Mouse (Mus musculus) embryonic fibroblast, embryonic 13.5 days (primary cell): Measurements from ENCODE around the gene Csf2rb. TPM values are rescaled to one million over a fixed set of nuclear protein-coding genes. Genes with fewer than 3 reads are reported as not detected.

ENCODE experiments used
- H3K27ac ChIP-seq: 2 replicates; pipeline ENCODE4 v1.5.1; 2012; ENCODE audit warnings: low read length, control low read depth, inconsistent platforms; ENCODE audit not compliant: insufficient read depth
- H3K4me1 ChIP-seq: 2 replicates; pipeline ENCODE4 v1.6.1; 2011; ENCODE audit warnings: low read length; ENCODE audit not compliant: control insufficient read depth, insufficient read depth
- H3K4me3 ChIP-seq: 2 replicates; pipeline ENCODE4 v1.5.1; 2011; ENCODE audit warnings: mild to moderate bottlenecking, control low read depth, low read length; ENCODE audit not compliant: insufficient read depth
- CTCF ChIP-seq: IDR thresholded peaks from 2 replicates; pipeline ENCODE4 v1.5.1; 2011; ENCODE audit warnings: mild to moderate bottlenecking, control low read depth, low read length, moderate library complexity, borderline replicate concordance; ENCODE audit not compliant: insufficient read depth
- POLR2A ChIP-seq: IDR thresholded peaks from 2 replicates; pipeline ENCODE4 v1.6.1; 2011; ENCODE audit warnings: low read depth, mild to moderate bottlenecking, control low read depth, low read length, moderate library complexity
- polyA plus RNA-seq: library from polyadenylated mRNA; stranded (reverse); fragments of >200 nt; gene quantifications from 2 replicates; pipeline ENCODE4 v1.2.4, GENCODE M21; 2011; ENCODE audit warnings: low read depth; ENCODE audit not compliant: missing spikeins, insufficient read length

The Csf2rb gene
- polyA plus RNA-seq, 1 experiment: 1.2 TPM

- Histone ChIP-seq H3K27ac (no peak overlapping the region), H3K4me3 (no peak overlapping the region), H3K4me1 (no peaks in the 10 kb centered on the region)
- TF ChIP-seq POLR2A: no peak
- no peak for TF ChIP-seq CTCF
Observed at GRCm38 (mm10) chr15:78343683-78344082, 18.1 kb downstream of the Csf2rb start.

GRCm38 (mm10) chr15:78344567-78344966 is 19.0 kb downstream of the Csf2rb start:
- Histone ChIP-seq H3K27ac (no peak overlapping the region), H3K4me1 (no peaks in the 10 kb centered on the region), H3K4me3 (no peak overlapping the region)
- no peak for TF ChIP-seq CTCF
- no peak for TF ChIP-seq POLR2A

GRCm38 (mm10) chr15:78351586-78352165 is 26.1 kb downstream of the Csf2rb start:
- no peak for TF ChIP-seq POLR2A
- TF ChIP-seq CTCF: no peak
- no peak overlapping the region for H3K27ac ChIP-seq
- no peaks in the 10 kb centered on the region for H3K4me1 ChIP-seq
- no peak overlapping the region for H3K4me3 ChIP-seq

- Histone ChIP-seq H3K4me3 (no peak overlapping the region), H3K4me1 (no peaks in the 10 kb centered on the region), H3K27ac (no peak overlapping the region)
- TF ChIP-seq POLR2A (no peak), CTCF (peak; percentile 46; the same call in 1 of the 2 replicates)
Observed at GRCm38 (mm10) chr15:78354958-78355357, 29.4 kb downstream of the Csf2rb start.

- Histone ChIP-seq H3K27ac (no peak overlapping the region), H3K4me1 (no peaks in the 10 kb centered on the region), H3K4me3 (no peak overlapping the region)
- no peak for TF ChIP-seq CTCF
- TF ChIP-seq POLR2A: no peak
Observed at GRCm38 (mm10) chr15:78355548-78355947, 30.0 kb downstream of the Csf2rb start.

GRCm38 (mm10) chr15:78365916-78366315 is 40.4 kb downstream of the Csf2rb start:
- Histone ChIP-seq H3K4me1 (no peaks in the 10 kb centered on the region), H3K4me3 (no peak overlapping the region), H3K27ac (no peak overlapping the region)
- TF ChIP-seq CTCF: no peak
- TF ChIP-seq POLR2A: no peak

- TF ChIP-seq POLR2A (no peak), CTCF (no peak)
- Histone ChIP-seq H3K27ac (no peak overlapping the region), H3K4me3 (no peak overlapping the region), H3K4me1 (no peaks in the 10 kb centered on the region)
Observed at GRCm38 (mm10) chr15:78366875-78367274, 41.3 kb downstream of the Csf2rb start.

- no peaks in the 10 kb centered on the region for H3K4me1 ChIP-seq
- no peak for TF ChIP-seq POLR2A
- no peak for TF ChIP-seq CTCF
- no peak overlapping the region for H3K4me3 ChIP-seq
- no peak overlapping the region for H3K27ac ChIP-seq
Observed at GRCm38 (mm10) chr15:78367811-78368210, 42.3 kb downstream of the Csf2rb start.

GRCm38 (mm10) chr15:78368926-78369346 is 43.4 kb downstream of the Csf2rb start:
- H3K27ac ChIP-seq: no peak overlapping the region
- TF ChIP-seq CTCF (peak; percentile 72), POLR2A (no peak)

GRCm38 (mm10) chr15:78369641-78370040 is 44.1 kb downstream of the Csf2rb start:
- TF ChIP-seq POLR2A (no peak), CTCF (no peak)
- H3K27ac ChIP-seq: no peak overlapping the region
- H3K4me1 ChIP-seq: no peaks in the 10 kb centered on the region
- no peak overlapping the region for H3K4me3 ChIP-seq

More at GRCm38 (mm10) chr15:78368926-78369346, 43.4 kb downstream of the Csf2rb start:
- H3K4me1 ChIP-seq: no peaks in the 10 kb centered on the region
- no peak overlapping the region for H3K4me3 ChIP-seq
